ENCODE assay signal across 7 mouse cellular contexts in genomic region chr19:36713092-36713491, GRCm38 (mm10). TPM values are rescaled to one million over a fixed set of nuclear protein-coding genes. Genes with fewer than 3 reads are reported as not detected.
DNase-seq lines count a peak whose midpoint lies in the region; ATAC-seq lines count a peak whose summit lies in the region.

No protein-coding gene starts in this region.

- H3K27ac ChIP-seq in liver, embryonic 11.5 days (ENCODE audit: low read depth, low read length): no peak overlapping the region
- H3K27ac ChIP-seq in intestine, embryonic 16.5 days (ENCODE audit: low read length): no peak overlapping the region

- ATAC-seq in liver, embryonic 11.5 days (replicated peaks; ENCODE audit: low FRiP score): no peak
- ATAC-seq in intestine, embryonic 16.5 days: peak; percentile 38; the same call in 1 of the 2 replicates

- H3K27me3 ChIP-seq in liver, embryonic 11.5 days (replicated peaks; ENCODE audit: control insufficient read depth, insufficient read depth, low read length): no peaks in the 10 kb centered on the region
- no peaks in the 10 kb centered on the region for H3K27me3 ChIP-seq in intestine, embryonic 16.5 days (replicated peaks; ENCODE audit: control insufficient read depth, insufficient read depth, low read length)

- no peak overlapping the region for H3K4me2 ChIP-seq in liver, embryonic 11.5 days
- H3K4me2 ChIP-seq in intestine, embryonic 16.5 days (ENCODE audit: low read depth, low read length): no peak overlapping the region

- peak; percentile 23 for DNase-seq in liver
- DNase-seq in liver, embryonic 11.5 days (ENCODE audit: low spot score): no peak
- DNase-seq in adrenal gland, postnatal 36 days: peak; percentile 49 to 72
- peak; percentile 75 for DNase-seq in lung, postnatal 36 days
- no peak for DNase-seq in frontal cortex, adult 2 months (ENCODE audit: extremely low spot score in 1 of 2, low spot score in 1 of 2)
- DNase-seq in left cerebral cortex, postnatal 14 days (ENCODE audit: low spot score in 2 of 2): no peak

- H3K36me3 ChIP-seq in liver, embryonic 11.5 days (ENCODE audit: control insufficient read depth, insufficient read depth, low read length): no peaks in the 10 kb centered on the region
- H3K36me3 ChIP-seq in intestine, embryonic 16.5 days (ENCODE audit: control insufficient read depth, insufficient read depth, low read length): no peaks in the 10 kb centered on the region

- H3K9me3 ChIP-seq in liver, embryonic 11.5 days (ENCODE audit: control insufficient read depth, low read length): no peaks in the 10 kb centered on the region
- no peaks in the 10 kb centered on the region for H3K9me3 ChIP-seq in intestine, embryonic 16.5 days (ENCODE audit: control insufficient read depth, low read length)

- no peak overlapping the region for H3K4me3 ChIP-seq in liver, embryonic 11.5 days (ENCODE audit: low read depth, low read length)
- no peak overlapping the region for H3K4me3 ChIP-seq in intestine, embryonic 16.5 days (ENCODE audit: low read length)

- WGBS in liver, embryonic 11.5 days: 67% methylated on average over 13 of the region's 13 CpGs
- WGBS in intestine, embryonic 16.5 days: 49% methylated on average over 13 of the region's 13 CpGs

- no peak overlapping the region for H3K9ac ChIP-seq in liver, embryonic 11.5 days (ENCODE audit: low read depth, low read length)
- no peak overlapping the region for H3K9ac ChIP-seq in intestine, embryonic 16.5 days (ENCODE audit: low read depth, low read length)

- intact Hi-C loops in left cerebral cortex, postnatal 14 days (cut with DNase I): no loop called here

- no peaks in the 10 kb centered on the region for H3K4me1 ChIP-seq in liver, embryonic 11.5 days (replicated peaks; ENCODE audit: control insufficient read depth, insufficient read depth, low read length)
- H3K4me1 ChIP-seq in intestine, embryonic 16.5 days (ENCODE audit: control insufficient read depth, insufficient read depth, low read length): 0 out of 2 replicates have a peak, but pooled peaks cover 2% of the 10 kb centered on the region

RNA-seq across cellular contexts. Expression of gene Ppp1r3c, which starts 23.4 kb away (rescaled TPM):
- 2.1 and 2.9 TPM in 2 replicates for polyA plus RNA-seq in liver, embryonic 11.5 days (2014; fragmentation: Nextera tagmentation; extraction: Ambion mirVana)
- 10 to 100 TPM; 12.7 to 16.9 TPM for total RNA-seq in adrenal gland, postnatal 36 days (2021)
- polyA plus RNA-seq in intestine, embryonic 16.5 days (2015; fragmentation: Nextera tagmentation; extraction: Ambion mirVana): 10.3 and 10.5 TPM in 2 replicates
- polyA plus RNA-seq in frontal cortex, adult 2 months (2012; rRNA removed): 30.4 and 31.1 TPM in 2 replicates
- total RNA-seq in left cerebral cortex, postnatal 14 days (2021): 10 to 100 TPM; 31.0 to 35.7 TPM

Comparison
In these comparisons a context has a peak if more than half of its experiments do, and no peak if none do; other contexts are left out.
1. DNase-seq: peak in liver (single experiment), adrenal gland, postnatal 36 days (2 of 2) and lung, postnatal 36 days (single experiment); none in liver, embryonic 11.5 days (single experiment), frontal cortex, adult 2 months (0 of 2) and left cerebral cortex, postnatal 14 days (0 of 2).